Mouse (Mus musculus): ENCODE results near the gene Adgrb2. TPM values are rescaled to one million over a fixed set of nuclear protein-coding genes. Genes with fewer than 3 reads are reported as not detected.

The Adgrb2 gene
- 1.1 TPM for polyA plus RNA-seq (2015; fragmentation: Illumina TruSeq; extraction: RNeasy Lipid Tissue Mini Kit (QIAGEN cat#74804); ENCODE audit: insufficient read depth, low read depth, low replicate concordance)

DNA sequence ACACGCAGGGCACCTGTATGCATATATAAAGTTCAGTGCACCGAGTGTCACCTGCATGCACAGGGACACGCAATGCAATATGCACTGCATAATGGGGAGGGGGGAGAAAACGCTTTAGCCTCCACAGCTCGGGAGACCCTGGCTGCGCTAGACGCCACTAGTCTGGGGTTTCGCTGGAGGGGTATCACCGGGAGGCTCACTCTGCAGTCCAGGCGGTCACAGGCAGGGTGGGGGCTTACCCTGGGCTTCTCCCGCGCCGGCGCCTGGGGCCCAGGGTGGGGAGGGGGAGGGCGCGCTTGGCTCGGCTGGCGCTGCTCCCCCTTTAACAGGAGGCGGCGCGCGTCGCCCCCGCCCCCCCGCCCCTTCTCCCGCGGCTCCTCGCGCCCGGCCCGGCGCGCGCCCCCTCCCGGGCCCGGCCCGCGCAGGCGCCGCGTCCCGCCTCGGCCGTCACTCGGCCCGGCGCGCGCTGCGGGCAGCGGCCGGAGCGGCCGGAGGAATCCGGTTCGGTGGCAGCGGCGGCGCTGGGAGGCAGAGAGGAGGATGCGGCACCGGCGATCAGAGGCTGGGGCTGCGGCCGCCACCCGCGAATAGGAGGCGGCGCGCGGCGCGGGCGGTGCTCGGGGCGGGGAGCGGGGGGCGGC, at the start of gene Adgrb2:
Gene Adgrb2 (plus strand): TSS at position 450 of the 641 bp plus-strand sequence.

DNA sequence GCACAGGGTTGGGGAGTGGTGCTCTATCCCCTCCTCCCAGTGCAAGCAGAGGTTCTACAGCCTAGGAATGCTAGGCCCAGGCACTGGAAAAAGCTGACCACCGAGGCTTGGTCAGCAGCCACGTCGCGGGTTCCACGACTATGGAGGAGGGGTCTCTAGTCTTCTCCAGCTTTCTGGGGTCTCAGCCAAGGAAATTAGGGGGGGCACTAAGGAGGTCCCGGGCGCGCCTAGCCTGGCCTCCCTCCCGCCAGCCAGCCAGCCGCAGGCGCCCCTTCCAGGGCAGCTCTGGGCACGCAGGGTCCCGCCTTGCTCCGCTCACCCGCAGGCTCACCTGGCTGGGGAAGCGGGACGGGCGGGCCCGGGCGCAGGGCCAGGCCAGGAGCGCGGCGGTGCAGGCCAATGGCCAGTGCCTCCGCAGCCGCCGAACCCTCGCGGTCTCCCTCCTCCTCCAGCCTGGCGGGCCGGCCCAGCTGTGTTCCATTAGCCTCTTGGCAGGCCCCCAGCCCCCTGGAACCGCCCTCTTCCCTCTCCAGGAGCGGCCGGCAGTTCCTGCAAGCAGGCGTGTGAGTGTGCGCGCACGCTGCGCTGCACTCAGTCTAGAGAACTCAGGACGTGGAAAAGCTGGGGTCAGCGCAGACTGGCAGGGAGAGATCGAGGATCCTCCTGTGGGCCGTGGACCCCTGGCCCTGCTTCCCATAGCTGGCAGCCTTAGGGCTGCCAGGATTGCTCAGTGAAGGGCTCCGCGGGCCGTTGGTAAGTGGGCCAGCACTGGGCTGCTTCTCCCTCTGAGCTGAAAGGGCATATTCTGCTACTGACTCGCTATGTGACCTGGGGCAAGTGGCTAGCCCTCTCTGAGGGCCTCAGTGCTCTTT, 62.9 kb downstream of the Adgrb2 start, which contains the start of gene Col16a1:
Gene Col16a1 (plus strand): TSS at position 510 of the 872 bp plus-strand sequence.

Other genes starting within 250 kb of the Adgrb2 start
- gene Khdrbs1, start 242.6 kb upstream of the Adgrb2 start, polyA plus RNA-seq (2015; fragmentation: Illumina TruSeq; extraction: RNeasy Lipid Tissue Mini Kit (QIAGEN cat#74804); ENCODE audit: insufficient read depth, low read depth, low replicate concordance) = 10.0 TPM
- gene Ptp4a2, start 173.7 kb upstream of the Adgrb2 start, polyA plus RNA-seq (2015; fragmentation: Illumina TruSeq; extraction: RNeasy Lipid Tissue Mini Kit (QIAGEN cat#74804); ENCODE audit: insufficient read depth, low read depth, low replicate concordance) = 34.4 TPM
- gene Spocd1, start 55.6 kb upstream of the Adgrb2 start, polyA plus RNA-seq (2015; fragmentation: Illumina TruSeq; extraction: RNeasy Lipid Tissue Mini Kit (QIAGEN cat#74804); ENCODE audit: insufficient read depth, low read depth, low replicate concordance) = not detected
- gene Col16a1, start 63.0 kb downstream of the Adgrb2 start, polyA plus RNA-seq (2015; fragmentation: Illumina TruSeq; extraction: RNeasy Lipid Tissue Mini Kit (QIAGEN cat#74804); ENCODE audit: insufficient read depth, low read depth, low replicate concordance) = 15.7 TPM
- gene Pef1, start 117.7 kb downstream of the Adgrb2 start, polyA plus RNA-seq (2015; fragmentation: Illumina TruSeq; extraction: RNeasy Lipid Tissue Mini Kit (QIAGEN cat#74804); ENCODE audit: insufficient read depth, low read depth, low replicate concordance) = 16.5 TPM
- gene Hcrtr1, start 154.5 kb downstream of the Adgrb2 start, polyA plus RNA-seq (2015; fragmentation: Illumina TruSeq; extraction: RNeasy Lipid Tissue Mini Kit (QIAGEN cat#74804); ENCODE audit: insufficient read depth, low read depth, low replicate concordance) = not detected
- gene Tinagl1, start 190.3 kb downstream of the Adgrb2 start, polyA plus RNA-seq (2015; fragmentation: Illumina TruSeq; extraction: RNeasy Lipid Tissue Mini Kit (QIAGEN cat#74804); ENCODE audit: insufficient read depth, low read depth, low replicate concordance) = 42.6 TPM
- not detected for gene Gm853, start 237.5 kb downstream of the Adgrb2 start, polyA plus RNA-seq (2015; fragmentation: Illumina TruSeq; extraction: RNeasy Lipid Tissue Mini Kit (QIAGEN cat#74804); ENCODE audit: insufficient read depth, low read depth, low replicate concordance)